Mouse (Mus musculus) C2C12 (cell line): ENCODE data around the gene Dsn1.

ENCODE experiments used
- CEBPB ChIP-seq: IDR thresholded peaks from one replicate; pipeline ENCODE4 v1.6.1; 2011; ENCODE audit warnings: low read depth, mild to moderate bottlenecking, control low read depth, moderate library complexity
- CTCF ChIP-seq: IDR thresholded peaks from one replicate; pipeline ENCODE4 v1.5.1; 2011; ENCODE audit not compliant: control insufficient read depth, insufficient read depth, insufficient read length
- MAX ChIP-seq: IDR thresholded peaks from one replicate; pipeline ENCODE4 v1.6.1; 2011; ENCODE audit warnings: mild to moderate bottlenecking, control low read depth
- MYOG ChIP-seq: IDR thresholded peaks from one replicate; pipeline ENCODE4 v1.6.1; 2011; ENCODE audit not compliant: control insufficient read depth, insufficient read length; ENCODE audit errors: extremely low read depth
- USF1 ChIP-seq: IDR thresholded peaks from one replicate; pipeline ENCODE4 v1.6.1; 2011; ENCODE audit warnings: low read depth, mild to moderate bottlenecking, control low read depth, moderate library complexity

DNA sequence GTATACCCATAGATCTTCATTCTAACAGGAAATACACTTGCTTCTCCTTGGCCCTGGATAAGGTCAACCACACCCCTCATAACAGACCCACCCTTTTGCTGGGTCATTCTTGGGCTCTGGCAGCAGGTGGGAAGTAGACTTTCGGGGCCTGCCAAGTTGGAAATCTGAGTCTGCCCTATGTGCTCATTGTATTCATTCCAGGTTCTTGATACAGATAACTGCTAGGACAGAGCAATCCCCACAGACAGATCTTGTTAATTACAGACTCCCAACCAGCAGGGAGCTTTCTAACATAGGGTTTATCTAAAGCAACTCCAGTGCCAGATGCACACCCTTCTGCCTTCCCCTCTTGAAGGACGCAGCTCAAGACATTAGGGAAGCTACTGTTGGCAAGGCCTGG lies 24.1 kb downstream of the Dsn1 start:
- TF ChIP-seq CTCF (no peak), MAX (no peak), MYOG (no peak), USF1 (no peak), CEBPB (no peak)
